Mouse (Mus musculus) WW6 (cell line): ENCODE data around the gene Dnm3.
"Not testable (repeated sequence)": the region's sequence is repeated elsewhere in the genome, so short reads cannot be mapped to it uniquely, and the experiment has no call there.

ENCODE experiments used
- DNase-seq: peaks from one replicate; pipeline ENCODE4 v3.0.0-alpha.2; 2013; ENCODE audit warnings: low read depth, low spot score

Gene Dnm3

DNA sequence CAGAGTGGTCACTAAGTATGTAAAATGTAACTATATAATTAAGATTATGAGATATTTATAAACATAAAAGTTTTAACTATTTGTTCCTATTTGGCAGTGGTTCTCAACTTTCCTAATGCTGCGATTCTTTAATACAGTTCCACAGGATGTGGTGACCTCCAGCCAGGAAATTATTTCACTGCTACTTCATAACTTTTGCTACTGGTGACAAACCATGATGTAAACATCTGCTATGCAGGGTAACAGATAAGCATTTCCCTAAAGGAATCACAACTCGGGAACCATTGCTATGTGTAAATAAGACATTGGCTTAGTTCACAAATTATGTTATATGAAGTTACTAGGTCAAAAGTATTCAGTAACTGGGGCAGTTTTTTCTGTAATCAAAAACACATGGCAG is 48.9 kb downstream of the Dnm3 start:
- DNase-seq, result no peak

DNA sequence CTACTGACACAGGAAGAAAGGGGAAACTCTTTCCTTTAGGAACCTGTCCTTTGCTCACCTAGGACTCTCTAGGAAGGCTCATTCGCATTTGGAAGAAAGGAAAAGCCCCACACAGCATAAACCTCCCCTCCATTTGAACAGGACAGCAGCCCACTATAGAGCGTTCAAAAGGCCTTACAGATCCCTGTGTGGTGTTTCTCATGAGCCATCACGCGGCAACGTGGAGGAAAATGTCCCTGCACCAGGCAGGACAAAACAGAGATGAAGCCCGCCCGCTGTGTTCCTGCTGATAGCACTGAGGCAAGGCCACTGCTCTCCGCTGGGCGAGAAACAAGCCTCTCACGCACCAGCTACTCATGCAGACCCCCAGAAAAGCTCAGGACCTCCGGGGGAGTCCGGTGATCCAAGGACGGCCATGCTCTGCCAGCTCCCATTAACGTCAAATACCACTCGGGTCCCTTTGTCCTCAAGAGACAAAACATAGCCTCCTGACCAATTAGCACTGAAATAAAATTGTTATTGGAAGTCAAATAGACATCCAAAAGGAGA is 51.8 kb downstream of the Dnm3 start:
- DNase-seq, result no peak

DNA sequence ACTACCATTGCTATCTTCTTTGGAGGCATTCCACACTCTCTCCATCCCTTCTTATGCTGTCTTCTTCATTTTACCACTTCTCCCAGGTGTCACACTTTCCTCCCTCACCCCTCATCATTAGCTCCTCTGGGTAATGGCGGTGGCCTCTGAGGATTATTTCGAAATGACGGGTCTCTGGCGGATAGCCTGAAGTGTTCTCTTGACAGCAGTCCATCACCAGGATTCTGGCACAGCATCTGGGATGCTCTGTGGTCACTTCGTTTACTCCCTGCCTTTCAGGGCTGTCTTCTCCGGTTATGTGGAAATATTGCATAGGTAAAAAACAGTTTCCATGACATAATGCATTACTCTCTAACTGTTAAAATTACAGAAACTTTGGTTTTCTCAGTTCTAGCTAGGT is 55.0 kb downstream of the Dnm3 start:
- DNase-seq, result no peak

DNA sequence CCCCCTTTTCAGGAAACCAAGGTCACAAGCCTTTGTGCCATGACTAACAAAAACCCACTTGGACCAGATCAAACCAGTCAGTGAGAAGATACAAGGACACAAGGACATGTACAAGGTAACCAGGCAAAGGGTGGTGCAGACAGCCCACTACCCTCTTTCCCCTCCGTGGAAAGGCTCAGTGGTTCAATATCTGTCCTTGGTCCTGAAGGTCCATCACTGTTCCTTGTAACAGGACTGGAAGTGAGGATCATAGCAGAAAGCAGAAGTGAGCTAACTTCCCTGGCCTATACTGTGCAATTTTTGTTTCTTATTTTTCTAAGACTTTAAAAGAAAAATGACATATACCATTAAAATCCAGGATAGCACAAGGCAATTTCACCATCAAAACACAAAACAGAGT is 64.0 kb downstream of the Dnm3 start:
- no peak for DNase-seq

DNA sequence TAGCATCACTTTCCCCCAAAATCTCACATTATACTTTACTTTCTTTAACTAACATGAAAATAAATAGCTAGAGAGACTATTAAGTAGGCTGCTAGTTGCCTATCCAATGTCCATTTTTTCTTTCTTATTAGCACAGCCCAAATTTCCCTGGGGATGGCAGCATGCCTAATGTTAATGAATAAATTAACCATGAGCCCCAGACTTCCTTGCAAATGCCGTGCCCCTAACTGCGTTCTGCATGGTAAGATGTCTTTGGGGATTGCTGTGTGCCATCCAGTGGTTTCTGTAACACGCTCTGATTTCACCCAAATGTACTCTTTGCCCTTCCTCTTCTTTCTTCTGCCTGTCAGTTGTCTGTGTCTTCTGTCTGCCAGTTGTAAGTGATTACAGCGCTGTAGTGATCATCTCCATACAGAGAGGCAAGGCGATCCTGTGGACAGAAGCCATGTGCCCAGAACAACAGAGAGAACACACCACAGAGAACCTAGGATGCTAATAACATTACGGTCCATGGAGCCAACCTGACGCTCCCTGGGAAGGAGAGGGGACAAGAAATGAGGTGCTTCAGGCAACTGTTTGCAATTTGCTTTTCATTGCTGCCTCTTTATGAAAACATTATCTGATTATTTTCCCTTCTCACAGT is 64.9 kb downstream of the Dnm3 start:
- DNase-seq, result no peak

DNA sequence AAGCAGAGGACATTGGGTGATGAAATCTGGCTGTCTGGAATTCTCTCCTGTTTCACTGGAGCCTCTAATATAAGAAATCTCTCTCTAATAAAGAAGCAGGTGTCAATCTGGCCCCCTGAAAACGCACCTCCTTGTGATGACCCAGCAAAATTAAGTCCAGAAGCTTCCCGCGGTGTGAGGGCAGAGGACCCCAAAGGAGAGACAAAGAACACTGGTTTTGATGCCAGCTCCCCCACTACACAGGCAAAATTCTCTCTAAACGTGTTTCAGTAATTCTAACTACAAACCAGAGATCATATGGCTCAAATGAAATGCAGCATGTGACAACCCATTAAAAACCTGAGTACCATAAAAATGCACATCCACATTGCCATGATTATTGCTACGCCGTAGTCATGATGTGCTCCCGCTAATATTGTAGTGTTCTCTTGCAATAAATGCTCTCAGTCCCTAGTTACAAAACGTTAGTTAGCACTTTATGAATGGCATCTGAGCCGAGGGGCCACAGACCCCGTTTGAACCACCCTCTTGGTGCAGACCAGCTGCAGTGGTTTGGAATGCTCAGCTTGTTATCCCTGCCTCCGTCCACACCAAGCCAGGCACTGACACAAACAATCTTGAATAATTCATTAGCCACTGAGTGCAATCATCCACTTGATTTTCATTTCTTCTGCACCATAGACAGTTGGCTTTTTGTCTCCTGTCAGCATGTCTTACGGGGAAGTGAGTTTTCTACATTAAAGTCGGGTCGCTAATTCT is 67.4 kb downstream of the Dnm3 start:
- no peak for DNase-seq

DNA sequence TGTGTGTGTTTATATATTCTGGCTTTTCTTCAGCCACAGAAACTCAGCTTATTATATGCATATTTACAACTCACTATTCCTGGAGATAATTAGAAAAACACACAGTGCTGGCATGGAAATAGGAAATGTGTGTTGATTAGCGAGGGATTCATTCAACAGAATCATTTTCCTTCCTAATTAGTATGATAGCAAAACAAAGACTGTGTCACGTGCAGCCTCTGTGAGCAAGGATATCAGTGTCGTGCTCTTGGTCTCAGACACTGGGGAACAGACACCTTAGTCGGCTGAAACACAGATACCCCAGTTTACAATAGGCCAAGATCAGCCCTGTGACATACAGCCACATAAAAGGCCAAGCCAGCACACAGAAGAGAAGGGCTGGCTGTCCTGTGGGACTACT is 83.3 kb downstream of the Dnm3 start:
- no peak for DNase-seq

DNA sequence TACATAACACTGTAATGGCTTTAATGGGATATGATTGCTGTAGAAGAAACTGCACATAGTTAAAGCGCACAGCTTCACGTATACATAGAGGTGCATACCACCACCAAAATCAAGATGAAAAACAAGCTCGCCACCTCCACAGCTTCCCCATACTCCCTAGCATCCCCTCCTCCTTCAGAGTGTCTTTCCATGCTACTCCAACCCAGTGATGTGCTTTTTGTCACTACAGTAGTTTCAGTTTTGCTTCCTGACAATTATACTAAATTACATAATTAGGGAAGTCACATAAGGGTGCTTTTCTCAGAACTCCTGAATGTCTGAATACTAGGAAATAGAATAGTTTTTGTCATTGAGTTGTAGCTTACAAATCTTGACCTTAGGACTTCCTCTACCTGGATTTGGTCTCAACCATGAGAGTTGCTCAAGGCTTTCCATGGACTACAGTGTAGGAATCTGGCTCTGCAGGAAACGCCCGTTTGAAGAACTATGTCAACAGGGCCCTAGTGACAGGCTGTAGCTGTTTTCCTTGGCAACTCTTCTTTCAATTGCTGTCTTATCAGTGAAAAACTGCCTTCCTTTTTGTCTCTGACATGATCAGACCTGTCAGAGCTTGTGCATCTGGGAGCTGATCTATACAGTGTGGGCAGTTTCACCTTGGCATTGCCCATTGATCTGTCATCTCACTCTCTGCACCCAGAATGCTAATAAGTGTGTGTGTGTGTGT is 89.2 kb downstream of the Dnm3 start:
- DNase-seq, result no peak

DNA sequence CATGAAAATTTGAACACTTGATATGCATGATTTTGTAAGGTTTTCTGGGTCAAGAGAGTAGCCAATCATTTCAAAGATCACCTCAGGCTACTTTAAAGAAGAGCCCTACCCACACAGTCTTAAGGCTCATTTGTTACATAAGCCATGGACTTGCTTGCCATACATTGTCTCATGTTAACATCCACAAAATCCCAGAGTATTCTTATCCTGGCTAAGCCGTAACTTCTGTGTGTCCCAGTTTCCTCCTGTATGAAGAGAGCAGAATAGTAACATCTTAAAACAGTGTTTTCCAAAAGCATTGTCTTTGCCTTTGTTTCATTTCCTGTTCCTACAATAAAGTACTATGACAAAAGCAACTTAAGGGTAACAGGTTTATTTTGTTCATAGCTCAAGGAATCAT is 104.8 kb downstream of the Dnm3 start:
- not testable (repeated sequence) for DNase-seq

DNA sequence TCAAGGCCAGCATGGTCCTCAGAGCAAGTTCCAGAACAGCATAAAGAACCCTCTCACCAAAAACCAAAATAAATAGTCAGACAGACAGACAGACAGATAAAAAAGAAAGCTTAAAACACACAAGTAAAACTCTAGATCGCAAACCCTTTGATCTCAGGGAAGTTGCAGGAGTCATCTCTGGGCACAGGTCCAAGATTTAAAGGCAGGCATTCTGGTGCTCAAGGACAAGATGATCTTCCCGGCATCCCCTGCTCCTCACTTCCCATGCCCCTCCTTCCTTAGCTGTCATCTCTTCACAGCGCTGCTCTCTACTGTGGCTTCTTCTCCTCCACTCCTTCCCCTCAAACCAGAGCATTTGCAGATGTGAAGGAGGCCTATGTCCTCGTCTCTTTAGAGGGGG is 108.1 kb downstream of the Dnm3 start:
- no peak for DNase-seq

DNA sequence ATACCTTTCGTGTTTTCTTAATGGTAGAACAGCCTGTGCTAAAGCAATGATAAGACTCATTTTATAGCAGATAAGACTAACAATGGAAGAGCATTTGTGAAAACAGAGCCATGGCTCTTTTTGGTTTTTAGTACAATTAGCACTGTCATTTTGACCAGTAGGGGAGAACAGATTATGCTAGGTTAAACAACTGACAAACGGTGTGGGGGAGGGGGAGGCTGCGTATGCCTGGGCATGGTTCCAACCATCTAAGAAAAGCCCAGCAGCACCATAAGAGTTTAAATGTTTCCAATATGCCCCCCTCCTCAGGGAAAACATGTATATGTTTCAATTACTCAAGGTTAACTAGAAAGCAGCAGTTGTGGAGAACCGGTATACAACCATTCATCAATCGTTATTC is 115.9 kb downstream of the Dnm3 start:
- DNase-seq, result no peak

DNA sequence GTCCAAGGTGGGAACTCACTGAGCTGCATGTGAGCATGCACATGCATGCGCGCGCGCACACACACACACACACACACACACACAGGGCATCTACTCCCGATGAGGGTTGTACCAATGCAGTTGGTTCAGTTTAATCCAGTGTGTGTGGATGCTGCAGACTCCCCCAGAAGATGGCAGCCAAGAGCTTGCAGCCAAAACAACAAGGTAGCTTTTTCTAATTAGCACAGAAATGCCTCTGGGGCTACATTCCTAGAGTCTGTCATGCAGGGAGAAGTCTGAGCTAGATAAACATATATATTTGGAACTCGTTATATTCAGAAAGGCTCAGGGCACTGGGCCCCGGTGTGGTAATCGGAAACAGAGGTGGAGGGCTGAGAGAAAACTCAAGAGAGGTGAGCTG is 118.6 kb downstream of the Dnm3 start:
- DNase-seq, result no peak

DNA sequence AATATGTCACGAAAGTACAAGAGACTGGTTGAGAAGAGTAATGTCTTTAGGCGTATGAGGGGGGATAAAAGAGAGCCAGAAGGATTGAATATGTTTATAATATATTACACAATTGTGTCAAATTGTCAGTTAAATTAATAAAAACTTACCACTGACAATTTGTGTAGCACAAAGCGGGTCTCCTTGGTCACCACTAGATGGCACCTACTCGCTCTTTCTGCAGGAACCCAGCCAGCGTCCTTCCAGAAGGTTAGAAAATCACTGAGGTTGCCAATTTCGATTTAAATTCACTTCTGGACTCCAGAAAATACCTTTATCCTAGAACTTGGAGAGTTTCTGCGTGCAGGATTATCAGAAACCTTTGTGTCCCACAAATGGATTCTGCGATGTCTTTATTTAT is 119.8 kb downstream of the Dnm3 start:
- DNase-seq, result no peak

DNA sequence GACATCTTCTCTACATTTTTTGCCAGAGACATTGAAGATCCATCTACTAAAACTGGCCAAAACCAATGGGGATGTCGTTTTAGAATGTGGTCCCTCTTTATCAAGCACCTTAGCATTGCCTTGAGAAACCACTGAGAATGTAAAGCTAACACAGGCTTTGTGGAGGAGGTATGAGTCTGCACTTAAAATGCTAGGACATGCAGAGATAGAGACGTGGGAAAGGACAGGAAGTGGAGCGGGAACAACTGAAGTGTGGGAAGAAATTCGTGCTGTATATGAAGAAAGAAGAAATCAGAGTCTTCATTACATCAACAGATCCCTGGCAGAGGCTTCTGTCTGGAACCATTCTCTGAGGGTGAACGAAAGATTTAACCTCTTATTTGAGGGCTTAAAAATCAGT is 121.4 kb downstream of the Dnm3 start:
- no peak for DNase-seq

DNA sequence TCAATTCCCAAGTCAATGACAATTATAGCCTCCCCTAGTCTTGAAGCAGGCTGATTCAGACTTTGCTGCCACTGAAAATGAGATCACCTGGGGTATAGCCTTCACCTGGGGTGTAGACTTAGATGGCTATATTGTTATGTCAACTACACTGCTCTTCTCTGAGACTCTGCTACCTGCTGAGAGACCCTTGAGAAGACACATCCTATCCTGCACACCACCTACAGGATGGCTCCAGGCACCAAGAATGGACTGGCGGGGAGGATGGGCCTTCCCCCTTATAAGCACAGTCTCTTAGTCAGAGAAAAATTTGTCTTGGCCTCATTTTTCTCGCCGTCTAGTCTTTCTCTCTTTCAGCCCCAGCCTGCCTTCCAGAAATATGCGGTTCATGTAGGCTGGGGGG is 123.1 kb downstream of the Dnm3 start:
- DNase-seq, result no peak

DNA sequence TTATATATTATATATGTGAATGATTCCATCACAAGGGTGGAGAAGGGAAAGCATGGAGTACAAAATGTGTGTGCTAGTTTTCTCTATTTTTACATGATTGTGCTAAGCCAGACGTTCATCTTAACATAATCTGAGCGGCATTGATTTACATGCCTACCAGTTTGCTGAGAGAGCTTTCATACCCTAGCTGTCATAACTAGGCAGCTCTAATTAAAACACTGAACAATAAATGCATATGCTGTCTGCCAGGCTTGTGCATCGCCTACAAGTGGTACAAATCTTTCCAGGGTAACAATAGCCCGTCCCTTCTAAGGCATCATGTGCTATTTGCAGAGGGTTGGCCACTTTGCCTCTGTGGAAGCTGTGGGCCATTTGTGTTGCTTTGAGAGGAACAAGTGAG is 124.0 kb downstream of the Dnm3 start:
- no peak for DNase-seq

DNA sequence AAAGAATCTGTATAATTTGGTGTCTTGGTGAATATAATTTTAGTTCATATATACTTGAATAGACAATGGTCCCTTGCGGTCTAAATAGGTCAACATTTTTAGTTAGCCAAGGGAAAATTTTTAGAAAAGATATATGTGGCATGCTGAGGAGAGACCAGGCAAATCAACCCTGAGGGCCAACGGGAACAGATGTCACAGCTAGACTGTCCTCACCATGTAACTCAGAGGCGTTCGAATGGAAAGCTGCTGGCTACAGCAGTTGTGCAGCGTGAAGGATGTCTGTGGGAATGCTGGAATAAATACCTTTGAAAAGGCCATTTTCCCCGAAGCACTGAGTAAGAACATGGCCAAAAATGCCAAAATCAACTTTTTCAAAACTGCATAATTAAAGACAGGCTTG is 128.5 kb downstream of the Dnm3 start:
- no peak for DNase-seq

DNA sequence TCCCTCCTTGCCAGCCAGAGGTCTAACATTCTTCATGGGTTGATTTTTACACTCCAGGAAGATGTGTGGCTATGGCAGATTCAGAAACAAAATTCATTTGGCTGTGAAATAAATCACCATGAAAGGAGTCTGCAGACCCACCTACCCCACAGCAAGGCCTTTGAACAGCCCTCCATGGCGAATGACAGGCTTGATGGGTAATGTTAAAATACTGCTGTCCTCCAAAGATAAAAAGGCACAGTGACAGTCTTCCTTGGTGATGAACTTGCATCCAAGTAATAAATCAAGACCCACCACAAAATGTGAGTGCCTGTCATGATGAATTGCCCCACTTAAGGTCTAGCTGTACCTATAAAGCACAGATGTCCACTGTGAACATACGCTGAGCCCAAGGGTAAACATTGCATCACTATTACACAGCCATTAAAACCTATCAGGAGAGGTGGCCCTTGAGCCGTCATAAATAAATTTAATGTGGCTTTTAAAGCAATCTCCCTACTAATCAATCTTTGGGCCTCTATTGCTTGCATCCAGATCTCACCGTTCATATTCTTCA is 131.3 kb downstream of the Dnm3 start:
- no peak for DNase-seq

DNA sequence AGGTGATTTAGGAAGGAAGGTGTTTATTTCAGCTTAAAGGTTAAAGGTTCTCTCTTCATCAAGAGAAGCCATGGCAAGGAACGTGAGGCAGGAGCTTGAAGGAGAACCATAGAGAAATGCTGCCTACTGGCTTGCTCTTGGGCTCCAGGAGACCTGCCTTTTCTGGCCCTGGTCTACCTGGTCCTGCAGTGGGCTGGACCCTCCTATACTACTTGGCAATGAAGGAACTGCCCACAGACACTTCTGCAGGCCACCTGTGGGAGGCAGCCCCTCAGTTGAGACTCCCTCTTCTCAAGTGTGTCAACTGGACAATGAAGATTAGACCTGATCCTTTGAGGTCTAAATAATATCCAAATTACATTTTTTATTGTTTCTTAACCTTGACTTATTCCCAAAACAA is 140.7 kb downstream of the Dnm3 start:
- DNase-seq, result no peak

DNA sequence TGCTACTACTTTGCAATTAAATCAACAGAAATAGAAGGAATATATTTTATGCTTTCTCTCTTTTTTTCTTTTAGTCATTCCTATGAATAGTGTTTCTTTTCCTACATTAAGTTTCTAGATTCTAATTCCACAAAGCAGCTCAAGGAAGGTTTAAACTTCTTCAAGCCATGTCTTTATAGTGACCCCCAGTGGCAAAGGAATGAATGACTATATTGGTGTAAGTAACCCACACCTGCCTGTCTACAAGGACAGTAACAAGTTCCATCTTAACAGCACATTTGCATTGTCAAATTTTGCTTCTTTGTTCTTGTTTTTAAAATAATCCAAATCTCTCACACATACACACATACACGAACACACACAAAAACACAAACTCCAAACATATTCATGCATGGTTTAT is 141.2 kb downstream of the Dnm3 start:
- DNase-seq, result no peak

DNA sequence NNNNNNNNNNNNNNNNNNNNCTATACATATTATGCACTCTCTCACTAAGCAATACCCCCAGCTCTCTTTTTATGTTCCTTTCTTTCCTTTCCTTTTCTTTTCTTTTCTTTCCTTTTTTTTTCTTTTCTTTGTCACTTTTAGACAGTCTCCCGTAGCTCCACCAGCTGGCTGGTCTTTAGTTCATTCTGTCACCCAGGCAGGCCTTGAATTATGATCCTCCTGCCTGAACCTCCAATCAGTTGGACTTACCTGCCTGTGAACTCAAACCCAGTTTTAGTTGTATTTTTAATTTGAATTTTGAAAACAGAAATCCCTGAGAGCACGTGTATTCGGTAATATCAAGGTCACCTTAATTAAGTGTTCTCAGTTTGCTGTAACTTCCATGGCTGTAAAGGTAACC is 141.6 kb downstream of the Dnm3 start:
- DNase-seq, result no peak

DNA sequence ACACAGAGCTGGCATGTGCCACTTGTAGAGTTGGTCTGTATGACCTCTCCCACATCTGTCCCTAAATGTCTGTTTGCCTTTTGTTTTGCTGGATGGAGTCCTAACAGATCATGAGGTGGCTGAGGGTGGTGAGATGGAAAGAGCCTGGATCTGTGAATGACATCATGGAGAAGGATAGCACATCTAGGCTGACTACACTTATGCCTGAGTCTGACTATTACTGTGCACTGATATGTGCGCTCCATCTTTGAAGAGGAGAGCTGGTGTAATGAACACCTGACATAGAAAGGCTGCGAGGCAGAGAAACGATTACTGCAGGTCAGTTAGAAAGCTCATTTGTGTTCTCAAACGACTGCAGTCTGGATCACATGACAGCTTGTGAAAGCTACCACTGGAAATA is 149.2 kb downstream of the Dnm3 start:
- no peak for DNase-seq
